Mouse (Mus musculus) heart, adult 11 months (tissue): ENCODE data around the gene Dock3.
A peak's percentile ranks its signal among the peaks of the same experiment; 100 is the strongest.

Experiments used
- DNase-seq: peaks from one replicate; pipeline ENCODE4 v3.0.0; 2022

The Dock3 gene

DNA sequence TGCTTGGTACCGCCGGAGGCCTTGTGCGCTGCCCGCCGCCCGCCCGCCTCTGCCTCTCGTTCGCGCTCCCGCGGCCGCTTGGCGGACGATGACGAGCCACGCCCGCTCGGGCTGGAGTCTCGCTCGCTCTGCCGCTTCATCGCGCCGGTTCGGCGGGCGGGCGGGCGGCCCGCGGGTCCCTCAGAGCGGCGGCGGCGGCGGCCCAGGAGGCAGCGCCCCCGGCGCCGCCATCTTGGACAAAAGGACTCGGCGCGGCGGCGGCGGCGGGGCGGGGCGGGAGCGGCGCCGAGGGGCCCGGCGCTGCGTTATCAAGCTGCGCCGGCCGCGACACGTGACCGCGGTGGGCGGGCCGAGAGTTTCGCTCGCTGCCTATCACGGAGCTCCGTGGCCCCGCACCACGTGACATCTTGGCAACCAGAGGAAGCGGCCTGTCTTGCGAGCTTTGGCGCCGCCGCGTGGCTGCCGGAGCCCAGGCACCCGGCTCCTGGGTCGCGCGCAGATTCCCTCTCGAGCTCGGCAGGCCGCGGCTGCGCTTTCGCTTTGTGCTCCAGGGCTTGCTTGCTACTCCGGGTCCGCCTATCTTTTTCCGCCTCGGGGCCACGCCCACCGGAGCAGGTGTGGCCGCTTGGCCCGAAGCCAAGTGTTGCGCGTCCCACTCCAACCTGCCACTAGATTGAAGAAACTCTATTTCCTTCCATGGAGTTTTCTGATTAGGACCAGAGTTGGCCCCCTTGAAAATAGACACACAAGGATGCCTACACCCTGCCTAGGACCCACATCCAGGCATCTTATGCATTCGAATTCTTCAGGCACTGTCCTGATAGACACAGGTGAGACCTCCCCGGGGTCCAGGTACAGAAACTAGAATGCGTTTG is 344.6 kb downstream of the Dock3 start, which contains the start of gene Rbm15b:
Rbm15b (minus strand) TSS at position 601 of the 875 bp plus-strand sequence.
- DNase-seq, result peak; percentile 100

DNA sequence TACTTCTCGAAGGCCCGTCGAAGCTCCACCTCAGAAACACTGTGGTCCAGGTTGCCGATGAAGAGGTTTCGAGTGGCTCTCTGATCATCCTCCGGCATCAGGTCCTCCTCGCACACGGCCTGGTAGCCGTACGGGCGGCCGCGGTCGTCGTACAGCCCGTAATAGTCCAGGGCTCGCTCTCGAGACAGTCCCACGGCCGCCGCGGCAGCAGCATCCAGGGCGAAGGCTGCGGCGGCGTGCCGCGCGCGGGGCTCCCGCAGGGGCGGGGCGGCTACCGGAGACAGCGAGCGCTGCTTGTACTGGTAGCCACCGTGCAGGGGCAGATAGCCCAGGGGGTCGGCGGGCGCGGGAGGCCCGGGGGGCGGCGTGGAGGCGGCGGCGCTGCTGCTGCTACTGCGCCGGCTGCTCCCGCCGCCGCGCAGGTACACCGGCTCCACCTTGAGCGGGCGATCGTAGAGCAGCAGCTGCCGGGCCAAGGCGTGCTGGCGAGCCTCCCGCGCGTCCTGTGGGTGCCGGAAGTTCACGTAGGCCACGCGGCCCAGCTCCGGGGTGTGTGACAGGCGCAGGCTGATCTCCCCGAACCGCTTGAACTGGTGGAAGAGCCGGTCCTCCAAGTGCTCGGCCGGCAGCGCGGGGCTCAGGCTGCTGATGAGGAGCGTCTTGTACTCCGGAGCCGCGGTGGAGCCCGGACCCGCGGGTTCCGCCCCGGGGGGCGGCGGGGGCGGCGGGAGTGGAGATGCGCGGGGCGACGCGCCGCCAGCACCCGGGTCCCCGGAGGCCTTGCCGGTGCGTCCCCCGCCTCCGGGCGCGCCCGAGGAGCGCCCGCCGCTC is 345.6 kb downstream of the Dock3 start:
- peak; percentile 94 for DNase-seq

DNA sequence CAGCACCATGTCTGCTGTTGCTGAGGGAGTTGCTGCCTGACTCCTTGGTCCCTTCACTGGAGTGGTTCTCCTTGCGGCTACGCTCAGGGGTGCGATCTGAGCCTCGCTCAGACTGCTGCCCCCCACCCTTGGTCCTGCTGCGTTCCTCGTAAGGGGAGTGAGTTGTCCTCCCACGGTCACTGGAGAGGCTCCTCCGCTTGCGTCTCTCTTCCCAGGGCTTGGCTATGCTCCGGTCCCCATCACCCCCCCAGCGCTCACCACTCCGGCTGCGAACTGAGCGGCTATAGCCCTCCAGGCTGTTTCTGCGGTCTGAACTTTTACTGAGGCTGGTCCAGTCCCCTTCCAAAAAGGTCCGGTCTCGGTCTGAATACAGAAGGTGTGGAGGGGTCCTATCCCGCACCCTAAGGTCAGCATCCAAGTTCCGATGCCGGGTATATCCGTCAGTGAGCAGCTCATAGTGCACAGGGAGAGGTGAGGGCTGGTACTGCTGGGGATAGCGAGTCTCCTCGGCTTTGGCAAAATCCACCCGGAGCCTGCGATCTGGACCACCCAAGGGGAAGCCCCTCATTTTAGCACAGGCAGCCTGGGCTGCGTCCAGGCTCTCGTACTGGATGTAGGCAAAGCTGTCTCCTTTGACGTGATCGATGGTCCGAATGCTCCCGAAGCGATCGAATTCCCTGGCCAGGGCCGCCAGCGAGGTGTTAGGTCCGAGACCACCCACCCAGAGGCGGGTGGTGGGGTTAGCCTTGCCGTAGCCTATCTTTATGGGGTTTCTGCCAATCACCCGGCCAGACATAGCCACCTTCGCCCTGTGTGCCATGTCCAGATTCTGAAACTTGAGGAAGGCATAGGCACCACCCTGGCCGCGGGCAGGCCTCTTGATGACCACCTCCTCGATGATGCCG is 346.5 kb downstream of the Dock3 start:
- DNase-seq, result peak; percentile 90

DNA sequence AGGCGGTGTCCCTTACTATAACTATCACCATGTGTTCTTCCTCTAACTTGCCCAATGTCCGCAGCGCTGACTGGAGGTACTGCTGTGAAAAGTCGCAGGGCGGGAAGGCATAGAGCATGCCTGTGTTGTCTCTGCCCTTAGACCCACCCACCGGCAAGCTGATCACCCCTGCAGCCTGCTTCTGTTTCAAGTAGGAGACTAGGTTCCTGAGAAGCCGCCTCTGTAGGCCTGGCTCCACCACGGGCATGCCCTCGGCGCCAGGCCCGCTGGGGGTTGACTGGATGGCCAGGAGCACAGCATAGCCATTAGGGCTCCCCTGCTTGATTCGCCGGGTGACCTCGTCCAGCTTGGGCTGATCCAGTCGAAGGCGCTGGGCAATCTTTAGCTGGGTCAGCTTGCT is 347.4 kb downstream of the Dock3 start:
- DNase-seq, result peak; percentile 89

DNA sequence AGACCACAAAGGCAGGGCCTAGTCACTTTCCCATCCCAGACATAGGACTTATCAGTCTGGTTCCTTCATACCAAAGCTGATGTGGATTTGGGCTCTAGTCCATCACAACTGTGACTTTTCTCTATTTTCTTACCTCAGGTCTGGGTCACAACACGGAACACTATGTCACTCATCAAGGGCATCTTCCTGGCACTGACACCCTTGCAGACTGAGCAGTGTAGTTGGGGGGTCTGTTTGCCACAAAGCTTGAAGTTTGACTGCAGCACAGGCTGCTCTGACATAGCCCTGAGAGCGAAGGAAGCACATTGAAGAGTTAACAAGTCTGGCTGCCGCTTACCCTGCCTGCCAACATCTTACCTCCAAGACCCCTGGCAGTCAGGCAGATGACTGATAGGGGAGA is 348.6 kb downstream of the Dock3 start:
- DNase-seq, result peak; percentile 80

DNA sequence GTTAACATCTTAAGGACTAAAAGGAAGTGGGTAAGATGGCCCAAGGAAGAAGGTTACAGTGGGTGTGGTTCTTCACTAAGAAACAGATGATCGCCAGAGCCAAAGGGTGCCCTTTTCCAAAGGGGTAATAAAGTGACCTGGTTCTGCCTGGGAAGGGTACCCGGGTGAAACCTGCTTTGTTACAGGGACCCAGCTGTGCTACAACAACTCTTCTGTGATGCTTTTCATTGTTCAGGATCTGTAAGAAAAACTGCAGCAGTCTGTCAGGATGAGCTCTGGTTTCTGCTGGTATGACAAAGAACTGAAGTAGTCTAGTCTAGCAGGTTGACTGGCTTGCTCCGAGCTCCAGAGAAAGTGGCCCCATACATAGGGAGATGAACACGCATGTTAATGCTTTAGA is 349.5 kb downstream of the Dock3 start:
- peak; percentile 80 for DNase-seq

DNA sequence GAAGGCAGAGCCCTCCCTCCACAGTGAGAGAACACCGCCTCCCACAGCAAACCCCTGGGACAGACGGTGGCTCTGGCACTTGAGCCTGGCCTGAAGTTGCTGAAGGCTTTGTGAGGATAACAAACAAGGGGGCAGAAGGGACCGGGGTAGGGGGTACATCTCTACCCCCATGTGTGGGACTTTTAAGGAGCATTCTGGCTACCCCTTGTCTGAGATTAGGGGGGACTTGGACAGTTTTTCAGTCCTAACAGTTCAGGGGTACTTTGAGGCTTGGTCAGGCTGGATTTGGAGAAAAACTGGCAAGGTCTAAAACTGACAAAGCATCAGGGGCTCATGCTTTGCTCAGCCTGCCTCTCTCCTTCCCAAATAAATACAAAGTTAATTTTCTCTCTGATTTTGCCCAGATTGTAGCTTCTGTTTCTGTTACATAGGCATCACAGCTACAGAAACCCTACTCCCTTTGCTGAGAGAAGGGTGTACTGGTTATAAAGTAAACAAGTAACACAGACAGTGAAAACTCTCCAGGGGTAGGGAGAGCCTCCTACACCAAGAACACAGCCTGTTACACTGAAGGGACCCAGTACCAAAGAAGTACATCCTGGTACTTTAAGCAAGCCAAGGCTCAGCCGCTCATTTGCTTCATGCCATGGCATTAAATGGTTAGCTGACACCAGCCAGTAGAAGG is 350.5 kb downstream of the Dock3 start:
- DNase-seq, result peak; percentile 68

DNA sequence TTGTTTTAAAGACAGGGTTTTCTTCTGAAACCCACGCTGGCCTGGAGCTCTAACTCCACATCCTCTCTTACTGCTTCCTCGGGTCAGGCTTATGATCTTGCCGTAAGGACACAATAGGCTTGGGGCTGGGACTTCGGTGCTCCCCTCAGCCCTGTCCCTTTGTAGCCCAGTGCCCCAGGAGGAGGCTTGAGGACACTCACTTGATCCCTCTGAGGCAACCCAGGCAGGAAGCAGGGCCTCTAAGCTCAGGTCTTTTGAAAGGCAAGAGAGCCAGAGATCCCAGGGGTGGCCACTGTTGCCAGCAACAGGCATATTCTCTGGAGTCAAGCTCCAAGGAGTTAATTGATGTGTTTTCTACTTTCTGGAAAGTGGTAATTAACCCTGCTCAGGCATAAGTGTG is 352.2 kb downstream of the Dock3 start:
- DNase-seq, result peak; percentile 56

DNA sequence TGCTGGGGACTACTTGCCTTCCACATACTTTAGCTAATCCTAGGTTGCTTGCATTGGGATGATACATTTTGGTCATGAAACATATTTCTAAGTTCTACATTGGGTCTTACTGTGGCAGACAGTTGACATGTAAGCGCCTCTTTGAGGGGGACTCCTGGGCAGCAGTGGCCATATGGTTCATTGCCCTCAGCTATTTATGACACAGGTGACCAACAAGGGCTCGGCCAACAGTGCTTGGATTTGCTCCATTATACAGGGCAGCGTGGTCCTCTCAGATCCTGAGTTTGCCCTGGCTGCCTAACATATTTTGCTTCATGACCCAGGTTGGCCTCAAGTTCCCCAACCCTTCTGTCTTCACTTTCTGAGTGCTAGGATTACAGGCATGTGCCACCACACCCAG is 355.0 kb downstream of the Dock3 start:
- peak; percentile 72 for DNase-seq

DNA sequence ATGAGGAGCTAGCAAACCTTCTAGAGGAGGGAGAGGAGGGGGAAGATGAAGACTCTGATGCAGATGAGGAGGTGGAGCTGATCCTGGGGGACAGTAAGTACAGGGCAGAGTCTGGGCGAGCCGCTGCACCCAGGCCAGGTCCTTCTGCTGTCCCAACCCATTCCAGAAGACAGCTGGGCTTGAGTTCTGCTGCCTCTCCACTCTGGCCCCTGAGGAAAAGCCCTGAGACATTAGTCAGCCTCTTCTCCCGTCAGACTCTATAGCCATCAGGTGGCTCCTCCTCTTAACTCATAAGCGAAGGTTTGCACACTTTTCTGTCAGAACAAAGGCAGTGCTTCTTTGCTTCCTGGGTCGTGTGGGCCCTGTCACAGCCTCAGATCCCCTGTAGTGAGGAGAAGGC is 357.5 kb downstream of the Dock3 start:
- DNase-seq, result peak; percentile 69

DNA sequence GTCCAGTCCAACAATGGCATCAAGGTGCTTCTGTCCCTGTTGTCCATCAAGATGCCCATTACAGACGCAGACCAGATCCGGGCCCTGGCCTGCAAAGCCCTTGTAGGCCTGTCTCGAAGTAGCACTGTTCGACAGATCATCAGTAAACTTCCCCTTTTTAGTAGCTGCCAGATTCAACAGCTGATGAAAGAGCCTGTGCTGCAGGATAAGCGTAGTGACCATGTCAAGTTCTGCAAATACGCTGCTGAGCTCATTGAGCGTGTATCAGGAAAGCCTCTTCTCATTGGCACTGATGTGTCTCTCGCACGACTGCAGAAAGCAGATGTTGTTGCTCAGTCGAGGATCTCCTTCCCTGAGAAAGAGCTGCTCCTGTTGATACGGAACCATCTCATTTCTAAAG is 373.7 kb downstream of the Dock3 start:
- peak; percentile 85 for DNase-seq

DNA sequence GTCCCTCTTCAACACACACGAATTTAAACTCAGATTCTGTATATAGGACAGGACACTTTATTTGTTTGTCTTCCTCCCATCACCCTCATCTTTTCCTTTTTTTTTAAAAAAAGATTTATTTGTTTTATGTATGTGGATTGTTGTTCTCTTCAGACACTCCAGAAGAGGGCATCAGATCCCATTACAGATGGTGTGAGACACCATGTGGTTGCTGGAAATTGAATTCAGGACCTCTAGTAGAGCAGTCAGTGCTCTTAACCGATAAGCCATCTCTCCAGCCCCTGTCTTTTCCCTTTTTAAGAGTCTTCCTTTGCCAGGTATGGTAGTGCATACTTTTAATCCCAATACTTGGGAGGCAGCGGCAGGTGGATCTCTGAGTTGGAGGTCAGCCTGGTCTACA is 375.0 kb downstream of the Dock3 start:
- DNase-seq, result peak; percentile 58
